Mouse (Mus musculus) small intestine, adult 2 months (tissue): ENCODE measurements around the gene Spint2.

ENCODE experiments used
- CTCF ChIP-seq: fragments of 200-500 bp; IDR thresholded peaks from 2 replicates; pipeline ENCODE4 v1.5.1; 2012; ENCODE audit warnings: low read depth, mild to moderate bottlenecking, control low read depth, inconsistent platforms, low read length, moderate library complexity, mixed read lengths; ENCODE audit not compliant: insufficient replicate concordance, insufficient read length; ENCODE audit errors: extremely low read depth
- POLR2A ChIP-seq: fragments of 200-500 bp; IDR thresholded peaks from 2 replicates; pipeline ENCODE4 v1.6.1; 2012; ENCODE audit warnings: low read depth, mild to moderate bottlenecking, control low read depth, inconsistent platforms, low read length, moderate library complexity

DNA sequence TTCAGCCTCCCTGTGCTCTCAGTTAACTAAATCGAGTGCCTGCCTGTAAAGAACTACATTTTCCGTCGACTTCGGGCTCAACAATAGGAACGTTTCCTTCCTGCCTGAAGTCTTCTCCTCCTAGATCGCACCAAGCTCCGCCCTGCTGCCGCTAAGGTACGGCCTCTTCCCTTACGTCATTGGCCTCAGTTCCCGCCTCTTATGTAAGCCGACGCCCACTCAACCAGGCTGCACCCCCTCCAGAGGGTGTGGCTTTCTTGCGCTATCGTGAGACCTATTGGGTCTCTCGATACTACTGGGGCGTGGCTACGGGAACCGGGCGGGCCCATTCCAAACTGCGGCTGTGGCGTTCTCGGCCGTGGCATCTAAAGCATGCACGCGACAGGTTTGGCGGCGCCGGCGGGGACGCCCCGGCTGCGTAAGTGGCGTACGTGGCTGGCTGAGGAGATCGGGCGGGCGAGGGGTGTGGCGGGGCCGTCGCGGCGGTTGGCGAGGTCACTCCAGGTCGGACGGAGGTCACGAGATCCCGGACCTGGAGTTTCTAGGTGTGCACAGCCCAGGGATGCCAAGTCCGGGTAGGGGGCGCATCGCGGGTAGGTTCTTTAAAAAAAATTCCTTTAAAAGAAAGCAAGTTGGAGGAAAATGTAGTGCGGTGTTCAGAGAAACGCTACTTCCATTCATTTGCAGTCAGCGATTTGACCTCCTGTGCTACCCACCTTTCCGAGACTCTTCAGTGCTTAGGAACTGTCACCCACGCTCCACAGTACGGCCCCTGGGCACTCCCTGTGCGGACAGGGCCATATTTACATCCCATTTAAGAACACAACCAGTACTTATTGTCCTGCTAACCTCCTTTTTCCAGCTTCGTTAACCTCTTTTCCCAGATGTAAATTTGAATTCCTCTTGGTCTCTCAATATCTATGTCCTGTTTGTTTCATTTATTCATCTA is 43.4 kb downstream of the Spint2 start, which contains the start of gene Yif1b:
- TF ChIP-seq POLR2A, result peak; percentile 65; the same call in 1 of the 2 replicates
- TF ChIP-seq CTCF, result no peak
